Mouse (Mus musculus): ENCODE data around the gene Tent5a.

- TF ChIP-seq POLR2A (IDR thresholded peaks at IDR 0.05; ENCODE audit: borderline replicate concordance, insufficient read depth, low read length) (no peak), CTCF (IDR thresholded peaks at IDR 0.05; ENCODE audit: borderline replicate concordance, insufficient read depth, low read depth, low read length) (peak; percentile 68)
Observed at GRCm38 (mm10) chr9:85328259-85328658, 1.1 kb upstream of the Tent5a start.

All from cerebellum, adult 2 months (tissue).